ENCODE assay signal across 9 mouse cellular contexts in genomic region chr13:42613326-42613725, GRCm38 (mm10).
"Had no signal": no experiment of that assay in that cellular context is flagged by ENCODE, and none has a peak within 500 bp of the region (broad histone marks: within the 10 kb centered on the region; RNA-seq: fewer than 3 reads in every experiment).

No protein-coding gene starts in this region.

- DNase-seq: kidney, adult 11 months; kidney, adult 9 months; kidney, postnatal 36 days; liver; lung, adult 2 months; lung, postnatal 36 days; right cerebral cortex, postnatal 14 days; thymus, adult 18-20 months; thymus, postnatal 25 days had no signal
